Mouse (Mus musculus): Measurements from ENCODE around the gene Fsd2. TPM values are rescaled to one million over a fixed set of nuclear protein-coding genes. Genes with fewer than 3 reads are reported as not detected.

The Fsd2 gene
- polyA plus RNA-seq, 1 experiment: 0.26 TPM

- no peak for DNase-seq
- Histone ChIP-seq H3K27me3 (ENCODE audit: control insufficient read depth, insufficient read depth, low read length) (no peaks in the 10 kb centered on the region), H3K4me1 (ENCODE audit: control insufficient read depth, insufficient read depth, low read length) (peaks cover 11% of the 10 kb centered on the region), H3K27ac (ENCODE audit: insufficient read depth, low read length) (peak overlapping the region; percentile 80), H3K4me3 (replicated peaks; ENCODE audit: insufficient read depth, low read depth, low read length) (peak overlapping the region; percentile 58)
- TF ChIP-seq POLR2A (IDR thresholded peaks at IDR 0.05; ENCODE audit: borderline replicate concordance, insufficient read depth, low read length): no peak
- TF ChIP-seq CTCF (IDR thresholded peaks at IDR 0.05; ENCODE audit: borderline replicate concordance, insufficient read depth, low read depth, low read length): no peak
- 8% methylated on average over 15 of the region's 15 CpGs for whole genome bisulfite sequencing
Observed at GRCm38 (mm10) chr7:81571941-81572441, 5.2 kb upstream of the Fsd2 start.

- H3K4me1 ChIP-seq (ENCODE audit: control insufficient read depth, insufficient read depth, low read length): peaks cover 11% of the 10 kb centered on the region
- TF ChIP-seq CTCF (IDR thresholded peaks at IDR 0.05; ENCODE audit: borderline replicate concordance, insufficient read depth, low read depth, low read length): peak; percentile 32; the same call in 1 of the 2 replicates
- peak; percentile 88 for TF ChIP-seq POLR2A (IDR thresholded peaks at IDR 0.05; ENCODE audit: borderline replicate concordance, insufficient read depth, low read length)
- DNase-seq: peak; percentile 92 to 95
- H3K27me3 ChIP-seq (ENCODE audit: control insufficient read depth, insufficient read depth, low read length): no peaks in the 10 kb centered on the region
- H3K27ac ChIP-seq (ENCODE audit: insufficient read depth, low read length): peak within 1 kb of the TSS; percentile 80
- 2% methylated on average over 95 of the region's 96 CpGs for WGBS
- peak within 1 kb of the TSS; percentile 58 for H3K4me3 ChIP-seq (replicated peaks; ENCODE audit: insufficient read depth, low read depth, low read length)
Observed at GRCm38 (mm10) chr7:81571108-81571940, 4.6 kb upstream of the Fsd2 start, which contains the start of gene Whamm. Gene Whamm, plus strand, starts transcription at chr7:81571266.

- peak overlapping the region; percentile 28 for H3K4me3 ChIP-seq (replicated peaks; ENCODE audit: insufficient read depth, low read depth, low read length)
- no peak overlapping the region for H3K27ac ChIP-seq (ENCODE audit: insufficient read depth, low read length)
- no peak for DNase-seq
- no peaks in the 10 kb centered on the region for H3K27me3 ChIP-seq (ENCODE audit: control insufficient read depth, insufficient read depth, low read length)
- H3K4me1 ChIP-seq (ENCODE audit: control insufficient read depth, insufficient read depth, low read length): peaks cover 11% of the 10 kb centered on the region
- WGBS: 2% methylated on average over 5 of the region's 5 CpGs
- peak; percentile 26; the same call in 1 of the 2 replicates for TF ChIP-seq CTCF (IDR thresholded peaks at IDR 0.05; ENCODE audit: borderline replicate concordance, insufficient read depth, low read depth, low read length)
- TF ChIP-seq POLR2A (IDR thresholded peaks at IDR 0.05; ENCODE audit: borderline replicate concordance, insufficient read depth, low read length): no peak
Observed at GRCm38 (mm10) chr7:81570752-81571107, 4.0 kb upstream of the Fsd2 start.

- TF ChIP-seq CTCF (IDR thresholded peaks at IDR 0.05; ENCODE audit: borderline replicate concordance, insufficient read depth, low read depth, low read length) (no peak), POLR2A (IDR thresholded peaks at IDR 0.05; ENCODE audit: borderline replicate concordance, insufficient read depth, low read length) (no peak)
- 96% methylated on average over 3 of the region's 3 CpGs for WGBS
- Histone ChIP-seq H3K4me1 (ENCODE audit: control insufficient read depth, insufficient read depth, low read length) (peaks cover 11% of the 10 kb centered on the region), H3K27me3 (ENCODE audit: control insufficient read depth, insufficient read depth, low read length) (no peaks in the 10 kb centered on the region), H3K27ac (ENCODE audit: insufficient read depth, low read length) (no peak overlapping the region), H3K4me3 (replicated peaks; ENCODE audit: insufficient read depth, low read depth, low read length) (no peak overlapping the region)
- DNase-seq: no peak
Observed at GRCm38 (mm10) chr7:81570271-81570670, 3.5 kb upstream of the Fsd2 start.

GRCm38 (mm10) chr7:81569851-81570250 lies 3.1 kb upstream of the Fsd2 start:
- TF ChIP-seq POLR2A (IDR thresholded peaks at IDR 0.05; ENCODE audit: borderline replicate concordance, insufficient read depth, low read length): no peak
- no peak overlapping the region for H3K4me3 ChIP-seq (replicated peaks; ENCODE audit: insufficient read depth, low read depth, low read length)
- H3K4me1 ChIP-seq (ENCODE audit: control insufficient read depth, insufficient read depth, low read length): peaks cover 11% of the 10 kb centered on the region
- no peak overlapping the region for H3K27ac ChIP-seq (ENCODE audit: insufficient read depth, low read length)
- no peak for DNase-seq
- H3K27me3 ChIP-seq (ENCODE audit: control insufficient read depth, insufficient read depth, low read length): no peaks in the 10 kb centered on the region
- 98% methylated on average over 1 of the region's 1 CpGs for WGBS

GRCm38 (mm10) chr7:81567396-81567795 lies 652 bp upstream of the Fsd2 start:
- no peaks in the 10 kb centered on the region; the same call in 1 of the 2 replicates for H3K4me1 ChIP-seq (ENCODE audit: control insufficient read depth, insufficient read depth, low read length)
- no peak for TF ChIP-seq POLR2A (IDR thresholded peaks at IDR 0.05; ENCODE audit: borderline replicate concordance, insufficient read depth, low read length)
- no peak for TF ChIP-seq CTCF (IDR thresholded peaks at IDR 0.05; ENCODE audit: borderline replicate concordance, insufficient read depth, low read depth, low read length)
- no peak overlapping the region for H3K4me3 ChIP-seq (replicated peaks; ENCODE audit: insufficient read depth, low read depth, low read length)
- WGBS: 95% methylated on average over 5 of the region's 5 CpGs
- DNase-seq: no peak
- no peaks in the 10 kb centered on the region for H3K27me3 ChIP-seq (ENCODE audit: control insufficient read depth, insufficient read depth, low read length)
- H3K27ac ChIP-seq (ENCODE audit: insufficient read depth, low read length): no peak overlapping the region

GRCm38 (mm10) chr7:81566332-81566731 lies 412 bp downstream of the Fsd2 start:
- Histone ChIP-seq H3K4me3 (replicated peaks; ENCODE audit: insufficient read depth, low read depth, low read length) (no peak overlapping the region), H3K27ac (ENCODE audit: insufficient read depth, low read length) (no peak overlapping the region), H3K4me1 (ENCODE audit: control insufficient read depth, insufficient read depth, low read length) (no peaks in the 10 kb centered on the region), H3K27me3 (ENCODE audit: control insufficient read depth, insufficient read depth, low read length) (no peaks in the 10 kb centered on the region)
- DNase-seq: no peak
- TF ChIP-seq CTCF (IDR thresholded peaks at IDR 0.05; ENCODE audit: borderline replicate concordance, insufficient read depth, low read depth, low read length) (no peak), POLR2A (IDR thresholded peaks at IDR 0.05; ENCODE audit: borderline replicate concordance, insufficient read depth, low read length) (no peak)
- WGBS: 92% methylated on average over 4 of the region's 4 CpGs

Data from cerebellum, adult 2 months (tissue).